Mouse (Mus musculus) testis, adult 2 months (tissue): ENCODE data around the gene Mybph.

Experiments
- CTCF ChIP-seq: fragments of 200-500 bp; IDR thresholded peaks from 2 replicates; pipeline ENCODE4 v1.5.1; 2012; ENCODE audit warnings: low read depth, mild to moderate bottlenecking, inconsistent platforms, low read length, moderate library complexity; ENCODE audit not compliant: control insufficient read depth, insufficient read depth, insufficient replicate concordance
- POLR2A ChIP-seq: fragments of 200-500 bp; IDR thresholded peaks from 2 replicates; pipeline ENCODE4 v1.6.1; 2012; ENCODE audit warnings: low read depth, mild to moderate bottlenecking, inconsistent platforms, low read length, moderate library complexity; ENCODE audit not compliant: control insufficient read depth

GRCm38 (mm10) chr1:134200481-134200880 is 7.2 kb downstream of the Mybph start:
- TF ChIP-seq CTCF (no peak), POLR2A (no peak)
